Mouse (Mus musculus) heart, postnatal 0 days (tissue): ENCODE data around the gene 1700003F12Rik. TPM values are rescaled to one million over a fixed set of nuclear protein-coding genes. Genes with fewer than 3 reads are reported as not detected.
A peak's percentile ranks its signal among the peaks of the same experiment; 100 is the strongest.

Source experiments
- ATAC-seq: fragments of 200-750 bp; cut with Nextera tagmentation; 2 replicates; pipeline ENCODE4 v1.8.0; 2017; ENCODE audit warnings: low read depth, moderate number of reproducible peaks, moderate library complexity; ENCODE audit not compliant: insufficient read depth
- DNase-seq: peaks from one replicate; pipeline ENCODE4 v3.0.0-alpha.2; 2016; ENCODE audit warnings: low spot score
- H3K27ac ChIP-seq: fragments of 300-500 bp; sonication (generic); 2 replicates; pipeline ENCODE4 v1.5.1; 2014; ENCODE audit warnings: low read depth, mild to moderate bottlenecking
- H3K27me3 ChIP-seq: fragments of 300-500 bp; sonication (generic); 2 replicates; pipeline ENCODE4 v1.6.1; 2014; ENCODE audit warnings: low read length, mixed read lengths; ENCODE audit not compliant: control insufficient read depth, insufficient read depth
- H3K36me3 ChIP-seq: fragments of 300-500 bp; sonication (generic); replicated peaks from 2 replicates; pipeline ENCODE4 v1.6.1; 2014; ENCODE audit warnings: low read length, mixed read lengths; ENCODE audit not compliant: control insufficient read depth, insufficient read depth
- H3K4me1 ChIP-seq: fragments of 300-500 bp; sonication (generic); 2 replicates; pipeline ENCODE4 v1.6.1; 2014; ENCODE audit warnings: antibody characterized with exemption; ENCODE audit not compliant: control insufficient read depth, insufficient read depth
- H3K4me2 ChIP-seq: fragments of 300-500 bp; sonication (generic); 2 replicates; pipeline ENCODE4 v1.6.1; 2014; ENCODE audit warnings: low read depth, mild to moderate bottlenecking, low read length, moderate library complexity
- H3K4me3 ChIP-seq: fragments of 300-500 bp; sonication (generic); 2 replicates; pipeline ENCODE4 v1.5.1; 2014; ENCODE audit warnings: low read depth, low read length
- H3K9ac ChIP-seq: fragments of 300-500 bp; sonication (generic); replicated peaks from 2 replicates; pipeline ENCODE4 v1.6.1; 2014; ENCODE audit warnings: low read depth, low read length, mixed read lengths
- H3K9me3 ChIP-seq: fragments of 300-500 bp; sonication (generic); replicated peaks from 2 replicates; pipeline ENCODE4 v1.6.1; 2016; ENCODE audit warnings: low read length; ENCODE audit not compliant: control insufficient read depth
- CTCF ChIP-seq: IDR thresholded peaks from 2 replicates; pipeline ENCODE4 v1.5.1; 2016; ENCODE audit warnings: antibody characterized with exemption, control low read depth, low read depth
- EP300 ChIP-seq: IDR thresholded peaks from 2 replicates; pipeline ENCODE4 v1.6.1; 2016; ENCODE audit warnings: antibody characterized with exemption, low read depth
- WGBS: fragments of 180-500 bp; shearing (Covaris S2); extraction: QIAGEN DNeasy Blood & Tissue Kit; methylation state at CpG from one replicate; pipeline ENCODE4 v1.1.7; 2014; 5-methylcytosine and 5-hydroxymethylcytosine counted together
- polyA plus RNA-seq: library from polyadenylated mRNA; unstranded; fragments of >200 nt; fragmentation: Nextera tagmentation; extraction: Ambion mirVana; gene quantifications from 2 replicates; pipeline ENCODE4 v1.2.1, GENCODE M21; 2015
- total RNA-seq: library from RNA; depleted of rRNA; stranded (reverse); fragments of >200 nt; gene quantifications from 2 replicates; pipeline ENCODE4 v1.2.3, GENCODE M21; 2014; ENCODE audit warnings: low replicate concordance

The 1700003F12Rik gene
- total and polyA plus RNA-seq, 2 experiments from 2014 or later, result 1.1 to 2.0 TPM

DNA sequence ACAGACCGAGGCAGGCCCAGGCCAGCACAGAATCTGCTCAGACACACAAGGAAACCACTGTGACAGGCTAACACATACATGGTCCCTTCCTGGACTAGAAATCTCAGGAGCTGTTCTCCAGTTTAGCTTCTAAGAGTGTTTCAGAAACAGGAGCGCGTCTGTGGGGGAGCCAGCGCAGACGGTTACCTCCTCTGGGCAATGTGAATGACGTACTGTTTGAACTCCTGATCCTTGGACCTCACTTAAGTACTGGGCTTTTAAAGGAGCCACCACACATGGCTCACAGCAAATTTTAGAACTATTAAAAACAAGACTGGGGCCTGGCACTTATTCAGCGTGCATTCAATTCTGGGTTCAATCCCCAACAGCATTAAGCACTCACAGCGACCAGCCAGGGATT lies 19.8 kb downstream of the 1700003F12Rik start:
- Histone ChIP-seq H3K27me3 (no peaks in the 10 kb centered on the region), H3K36me3 (0 out of 2 replicates have a peak, but pooled peaks cover 10% of the 10 kb centered on the region), H3K4me2 (no peak overlapping the region), H3K27ac (no peak overlapping the region), H3K9ac (no peak overlapping the region), H3K4me3 (no peak overlapping the region), H3K9me3 (no peaks in the 10 kb centered on the region), H3K4me1 (peaks cover 21% of the 10 kb centered on the region; the same call in 1 of the 2 replicates)
- no peak for TF ChIP-seq CTCF
- TF ChIP-seq EP300, result no peak
- 72% methylated on average over 8 of the region's 8 CpGs for WGBS
- ATAC-seq (no peak), DNase-seq (no peak)

DNA sequence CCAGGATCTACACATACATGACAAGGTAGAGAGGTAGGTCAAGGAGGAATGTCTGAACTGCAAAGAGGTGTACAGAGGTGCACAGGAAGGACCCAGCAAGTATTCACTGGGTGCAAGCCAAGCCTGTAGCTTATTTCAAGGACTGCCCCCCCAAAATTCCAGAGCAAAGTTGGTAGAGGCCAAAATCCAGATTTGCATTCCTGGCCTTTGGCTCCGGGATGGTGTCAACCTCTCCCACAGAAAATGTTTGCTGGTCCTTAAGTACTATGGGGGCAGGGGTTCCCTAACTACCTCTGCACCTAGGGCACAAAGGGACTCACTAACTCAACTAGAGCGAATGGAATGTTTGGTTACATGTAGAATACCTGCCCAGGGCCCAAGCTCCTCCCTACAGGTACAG lies 20.9 kb downstream of the 1700003F12Rik start:
- Histone ChIP-seq H3K4me2 (peak overlapping the region; percentile 98), H3K27ac (peak overlapping the region; percentile 82), H3K36me3 (0 out of 2 replicates have a peak, but pooled peaks cover 8% of the 10 kb centered on the region), H3K9me3 (no peaks in the 10 kb centered on the region), H3K27me3 (no peaks in the 10 kb centered on the region), H3K9ac (0 out of 2 replicates have a peak overlapping the region, but pooled peaks have one; percentile 9), H3K4me3 (0 out of 2 replicates have a peak overlapping the region, but pooled peaks have one; percentile 82), H3K4me1 (peaks cover 21% of the 10 kb centered on the region; the same call in 1 of the 2 replicates)
- no peak for TF ChIP-seq EP300
- no peak for TF ChIP-seq CTCF
- ATAC-seq (no peak), DNase-seq (no peak)
- WGBS, result 52% methylated on average over 2 of the region's 2 CpGs

DNA sequence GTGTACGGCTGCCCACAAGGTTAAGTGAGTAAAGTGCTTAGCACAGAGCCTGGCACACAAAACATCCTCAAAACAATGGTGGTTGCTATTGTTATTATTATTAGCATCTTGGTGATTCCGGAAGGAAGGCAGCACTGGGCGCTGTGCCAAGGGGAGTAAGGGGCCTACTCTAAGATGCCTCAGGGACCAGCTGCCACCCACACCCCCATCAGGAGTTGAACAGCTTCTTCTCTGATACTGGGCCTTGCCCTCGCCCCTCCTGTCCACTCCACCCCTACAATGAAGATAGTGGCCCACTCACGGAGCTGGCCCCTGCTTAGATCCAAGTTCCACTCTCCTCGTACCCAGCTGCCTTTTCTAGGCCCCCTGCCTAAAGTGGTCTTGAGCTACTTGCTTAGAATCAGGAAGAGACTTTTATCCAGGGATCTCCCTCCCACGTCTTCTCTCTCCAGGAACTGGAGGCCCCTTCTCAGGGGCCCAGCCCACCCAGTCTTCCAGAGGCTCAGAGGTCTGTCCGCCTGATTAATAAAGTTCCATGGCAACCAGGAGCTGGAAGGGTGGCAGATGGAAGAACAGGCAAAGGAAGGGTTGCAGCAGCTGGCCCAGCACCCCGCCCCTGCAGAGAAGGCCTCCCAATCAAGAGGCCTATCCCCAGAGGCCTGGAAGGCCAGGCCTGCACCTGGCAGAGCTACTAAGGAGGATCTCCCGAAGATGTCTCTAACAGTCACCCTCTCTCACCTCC lies 21.6 kb downstream of the 1700003F12Rik start:
- 27% methylated on average over 10 of the region's 10 CpGs for WGBS
- TF ChIP-seq CTCF (no peak), EP300 (no peak)
- H3K27ac ChIP-seq, result peak overlapping the region; percentile 82
- H3K4me2 ChIP-seq, result peak overlapping the region; percentile 98
- no peak for ATAC-seq
- H3K36me3 ChIP-seq, result 0 out of 2 replicates have a peak, but pooled peaks cover 3% of the 10 kb centered on the region
- H3K9me3 ChIP-seq, result no peaks in the 10 kb centered on the region
- no peaks in the 10 kb centered on the region for H3K27me3 ChIP-seq
- peaks cover 21% of the 10 kb centered on the region; the same call in 1 of the 2 replicates for H3K4me1 ChIP-seq
- no peak for DNase-seq
- H3K4me3 ChIP-seq, result peak overlapping the region; percentile 82
- peak overlapping the region; percentile 66; the same call in 1 of the 2 replicates for H3K9ac ChIP-seq

DNA sequence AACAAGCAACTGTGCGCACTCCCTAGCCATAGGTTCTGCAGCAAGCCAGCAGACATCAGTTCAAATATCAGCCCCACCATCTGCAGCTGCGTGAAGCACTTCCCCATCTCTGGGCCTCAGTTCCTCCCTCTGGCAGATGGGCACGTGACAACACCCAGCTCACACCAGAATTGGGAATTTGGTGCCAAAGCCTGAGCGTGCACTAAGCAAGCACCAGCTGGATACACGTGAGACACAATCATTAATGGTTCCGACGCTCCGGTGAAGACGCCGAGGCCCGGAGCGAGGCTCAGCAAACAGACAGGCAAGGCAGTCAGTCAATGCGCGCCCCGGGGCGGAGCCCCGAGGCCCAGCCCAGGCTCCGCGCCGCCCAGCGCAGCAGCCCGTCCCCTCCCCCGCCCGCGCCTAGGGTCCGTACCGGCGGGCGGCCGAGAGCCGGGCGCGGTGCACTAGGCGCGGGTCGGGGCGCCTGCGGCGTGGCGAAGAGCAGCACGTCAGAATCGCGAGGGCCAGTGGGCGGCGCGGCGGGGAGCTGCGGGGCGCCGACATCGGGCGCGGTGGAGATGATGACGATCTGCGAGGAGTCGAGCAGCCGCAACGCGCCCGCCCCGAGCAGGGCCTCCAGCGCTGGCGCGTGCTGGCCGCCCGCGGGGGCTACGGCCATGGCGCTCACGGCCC lies 22.3 kb downstream of the 1700003F12Rik start:
- under 1% methylated on average over 44 of the region's 70 CpGs for WGBS
- peaks cover 21% of the 10 kb centered on the region; the same call in 1 of the 2 replicates for H3K4me1 ChIP-seq
- peak overlapping the region; percentile 82 for H3K27ac ChIP-seq
- H3K27me3 ChIP-seq, result no peaks in the 10 kb centered on the region
- peak; percentile 61 for ATAC-seq
- no peaks in the 10 kb centered on the region for H3K36me3 ChIP-seq
- TF ChIP-seq CTCF, result no peak
- no peak for TF ChIP-seq EP300
- DNase-seq, result no peak
- peak overlapping the region; percentile 98 for H3K4me2 ChIP-seq
- peak overlapping the region; percentile 66 for H3K9ac ChIP-seq
- peak overlapping the region; percentile 82 for H3K4me3 ChIP-seq
- no peaks in the 10 kb centered on the region for H3K9me3 ChIP-seq

- peak within 1 kb of the TSS; percentile 82 for H3K4me3 ChIP-seq
- peak; percentile 98 for ATAC-seq
- WGBS, result 0% methylated on average over 24 of the region's 44 CpGs
- peaks cover 21% of the 10 kb centered on the region; the same call in 1 of the 2 replicates for H3K4me1 ChIP-seq
- H3K27me3 ChIP-seq, result no peaks in the 10 kb centered on the region
- DNase-seq, result peak; percentile 95
- H3K4me2 ChIP-seq, result peak within 1 kb of the TSS; percentile 98
- H3K9me3 ChIP-seq, result no peaks in the 10 kb centered on the region
- H3K27ac ChIP-seq, result peak within 1 kb of the TSS; percentile 82
- peak within 1 kb of the TSS; percentile 66 for H3K9ac ChIP-seq
- H3K36me3 ChIP-seq, result no peaks in the 10 kb centered on the region
- TF ChIP-seq EP300 (no peak), CTCF (no peak; the same call in 1 of the 2 replicates)
Measured at GRCm38 (mm10) chr2:154569836-154570286, 23.0 kb downstream of the 1700003F12Rik start, which contains the start of gene E2f1. Gene E2f1 (minus strand): TSS chr2:154569892.
